Mouse (Mus musculus) cortical plate, adult 2 months (tissue): ENCODE data around the gene Golm1. TPM values are rescaled to one million over a fixed set of nuclear protein-coding genes. Genes with fewer than 3 reads are reported as not detected.

ENCODE experiments used
- H3K27ac ChIP-seq: fragments of 200-500 bp; 2 replicates; pipeline ENCODE4 v1.5.1; 2012; ENCODE audit warnings: low read length, control low read depth, inconsistent platforms; ENCODE audit not compliant: insufficient read depth
- H3K4me1 ChIP-seq: fragments of 200-500 bp; 2 replicates; pipeline ENCODE4 v1.6.1; 2011; ENCODE audit warnings: low read length; ENCODE audit not compliant: control insufficient read depth, insufficient read depth
- H3K4me3 ChIP-seq: fragments of 200-500 bp; 2 replicates; pipeline ENCODE4 v1.5.1; 2011; ENCODE audit warnings: mild to moderate bottlenecking, low read length, control low read depth; ENCODE audit not compliant: insufficient read depth
- CTCF ChIP-seq: fragments of 200-500 bp; IDR thresholded peaks from 2 replicates; pipeline ENCODE4 v1.5.1; 2011; ENCODE audit warnings: mild to moderate bottlenecking, control low read depth, low read length; ENCODE audit not compliant: insufficient read depth; ENCODE audit errors: extremely low read depth
- POLR2A ChIP-seq: fragments of 200-500 bp; IDR thresholded peaks from 2 replicates; pipeline ENCODE4 v1.6.1; 2011; ENCODE audit warnings: mild to moderate bottlenecking, low read length, control low read depth; ENCODE audit not compliant: insufficient read depth; ENCODE audit errors: extremely low read depth
- polyA plus RNA-seq: library from polyadenylated mRNA; depleted of rRNA; stranded (reverse); fragments of >200 nt; gene quantifications from 2 replicates; pipeline ENCODE4 v1.2.3, GENCODE M21; 2012

Gene Golm1
- polyA plus RNA-seq, 1 experiment = 13.1 TPM

GRCm38 (mm10) chr13:59654465-59654864, 21.1 kb downstream of the Golm1 start:
- no peak for TF ChIP-seq POLR2A
- TF ChIP-seq CTCF = no peak
- no peak overlapping the region for H3K27ac ChIP-seq
- no peaks in the 10 kb centered on the region for H3K4me1 ChIP-seq
- no peak overlapping the region for H3K4me3 ChIP-seq

- no peak for TF ChIP-seq POLR2A
- TF ChIP-seq CTCF = no peak
- Histone ChIP-seq H3K4me3 (no peak overlapping the region), H3K27ac (no peak overlapping the region), H3K4me1 (no peaks in the 10 kb centered on the region)
Measured at GRCm38 (mm10) chr13:59653136-59653535, 22.5 kb downstream of the Golm1 start.

GRCm38 (mm10) chr13:59652651-59653050, 23.0 kb downstream of the Golm1 start:
- Histone ChIP-seq H3K4me3 (no peak overlapping the region), H3K4me1 (no peaks in the 10 kb centered on the region), H3K27ac (no peak overlapping the region)
- TF ChIP-seq POLR2A (no peak), CTCF (no peak)

- no peak overlapping the region for H3K27ac ChIP-seq
- H3K4me1 ChIP-seq = peaks cover 3% of the 10 kb centered on the region; the same call in 1 of the 2 replicates
- no peak overlapping the region for H3K4me3 ChIP-seq
- no peak for TF ChIP-seq CTCF
- no peak for TF ChIP-seq POLR2A
Measured at GRCm38 (mm10) chr13:59649781-59650180, 25.8 kb downstream of the Golm1 start.

GRCm38 (mm10) chr13:59648598-59648997, 27.0 kb downstream of the Golm1 start:
- H3K4me1 ChIP-seq = peaks cover 3% of the 10 kb centered on the region; the same call in 1 of the 2 replicates
- H3K27ac ChIP-seq = no peak overlapping the region
- no peak overlapping the region for H3K4me3 ChIP-seq
- TF ChIP-seq CTCF (no peak), POLR2A (no peak)

GRCm38 (mm10) chr13:59647484-59647883, 28.1 kb downstream of the Golm1 start:
- TF ChIP-seq POLR2A (no peak), CTCF (no peak)
- Histone ChIP-seq H3K27ac (no peak overlapping the region), H3K4me1 (peaks cover 3% of the 10 kb centered on the region; the same call in 1 of the 2 replicates), H3K4me3 (no peak overlapping the region)

GRCm38 (mm10) chr13:59646674-59647244, 28.9 kb downstream of the Golm1 start:
- Histone ChIP-seq H3K4me1 (peaks cover 3% of the 10 kb centered on the region; the same call in 1 of the 2 replicates), H3K4me3 (no peak overlapping the region), H3K27ac (no peak overlapping the region)
- TF ChIP-seq POLR2A (no peak), CTCF (no peak)

- no peak overlapping the region for H3K4me3 ChIP-seq
- H3K27ac ChIP-seq = no peak overlapping the region
- no peak for TF ChIP-seq POLR2A
Measured at GRCm38 (mm10) chr13:59645491-59645890, 30.1 kb downstream of the Golm1 start.

GRCm38 (mm10) chr13:59642818-59643217, 32.8 kb downstream of the Golm1 start:
- no peak overlapping the region for H3K4me3 ChIP-seq

More at GRCm38 (mm10) chr13:59645491-59645890, 30.1 kb downstream of the Golm1 start:
- H3K4me1 ChIP-seq = peaks cover 3% of the 10 kb centered on the region; the same call in 1 of the 2 replicates

GRCm38 (mm10) chr13:59640178-59640440, 35.5 kb downstream of the Golm1 start:
- H3K4me1 ChIP-seq = peaks cover 7% of the 10 kb centered on the region; the same call in 1 of the 2 replicates
- no peak overlapping the region for H3K4me3 ChIP-seq
- H3K27ac ChIP-seq = no peak overlapping the region
- TF ChIP-seq CTCF = no peak
- no peak for TF ChIP-seq POLR2A

More at GRCm38 (mm10) chr13:59642818-59643217, 32.8 kb downstream of the Golm1 start:
- TF ChIP-seq POLR2A = no peak
- TF ChIP-seq CTCF = no peak
- Histone ChIP-seq H3K4me1 (peaks cover 7% of the 10 kb centered on the region; the same call in 1 of the 2 replicates), H3K27ac (no peak overlapping the region)
